Mouse (Mus musculus) left cerebral cortex, postnatal 10 days (tissue): ENCODE data around the gene C1qtnf3. TPM values are rescaled to one million over a fixed set of nuclear protein-coding genes. Genes with fewer than 3 reads are reported as not detected.

Source experiments
- DNase-seq, 2 experiments: peaks; one replicate each; pipeline ENCODE4 v3.0.0; 2021 to 2022; ENCODE audit warnings: low spot score in 2 of 2, mixed read lengths in 1 of 2; ENCODE audit errors: extremely low spot score in 1 of 2
- intact Hi-C: fragments of 180-260 bp; cut with DNase I; formaldehyde crosslinking; loops from one replicate; pipeline ENCODE4 v1.15.1; 2025
- total RNA-seq, 2 experiments: library from RNA; stranded (reverse); gene quantifications; 2 replicates each; pipeline ENCODE4 v1.2.3; 2021

Gene C1qtnf3
- total RNA-seq, 2 experiments from 2014 or later = 0.15 TPM; not detected in 1

GRCm38 (mm10) chr15:11004646-11005045 is 52.5 kb downstream of the C1qtnf3 start:
- no peak for DNase-seq
- intact Hi-C loops = no loop called here

GRCm38 (mm10) chr15:11008756-11009155 is 56.6 kb downstream of the C1qtnf3 start:
- intact Hi-C loops = no loop called here
- no peak for DNase-seq

- intact Hi-C loops = no loop called here
- DNase-seq = no peak
These were observed 58.9 kb downstream of the C1qtnf3 start for GRCm38 (mm10) chr15:11010976-11011548.

GRCm38 (mm10) chr15:11014931-11015330 is 62.8 kb downstream of the C1qtnf3 start:
- intact Hi-C loops = no loop called here
- DNase-seq = no peak

- intact Hi-C loops = no loop called here
- no peak for DNase-seq
These were observed 74.8 kb downstream of the C1qtnf3 start for GRCm38 (mm10) chr15:11026801-11027561.

Other genes with a start within 250 kb of the C1qtnf3 start
- gene Rai14, start 237.7 kb upstream of the C1qtnf3 start, total RNA-seq = 10 to 100 TPM; 10.1 to 12.4 TPM
- 10 to 100 TPM in 1 of 2 experiments, 1 to 10 TPM in 1; 6.4 to 10.8 TPM for gene Amacr, start 29.4 kb downstream of the C1qtnf3 start, total RNA-seq
- not detected for gene Slc45a2, start 48.4 kb downstream of the C1qtnf3 start, total RNA-seq
- 1 to 10 TPM; 2.8 to 4.1 TPM for gene Rxfp3, start 85.7 kb downstream of the C1qtnf3 start, total RNA-seq
- 1 to 10 TPM; 2.6 to 2.7 TPM for gene Adamts12, start 112.5 kb downstream of the C1qtnf3 start, total RNA-seq